Mouse (Mus musculus) thymus, postnatal 10 days (tissue): ENCODE results near the gene Apom.

Experiments
- DNase-seq, 2 experiments: peaks; one replicate each; pipeline ENCODE4 v3.0.0; 2021; ENCODE audit warnings: low spot score in 2 of 2

Gene Apom

GRCm38 (mm10) chr17:35158850-35159593, 27.2 kb upstream of the Apom start:
- DNase-seq: no peak

DNA sequence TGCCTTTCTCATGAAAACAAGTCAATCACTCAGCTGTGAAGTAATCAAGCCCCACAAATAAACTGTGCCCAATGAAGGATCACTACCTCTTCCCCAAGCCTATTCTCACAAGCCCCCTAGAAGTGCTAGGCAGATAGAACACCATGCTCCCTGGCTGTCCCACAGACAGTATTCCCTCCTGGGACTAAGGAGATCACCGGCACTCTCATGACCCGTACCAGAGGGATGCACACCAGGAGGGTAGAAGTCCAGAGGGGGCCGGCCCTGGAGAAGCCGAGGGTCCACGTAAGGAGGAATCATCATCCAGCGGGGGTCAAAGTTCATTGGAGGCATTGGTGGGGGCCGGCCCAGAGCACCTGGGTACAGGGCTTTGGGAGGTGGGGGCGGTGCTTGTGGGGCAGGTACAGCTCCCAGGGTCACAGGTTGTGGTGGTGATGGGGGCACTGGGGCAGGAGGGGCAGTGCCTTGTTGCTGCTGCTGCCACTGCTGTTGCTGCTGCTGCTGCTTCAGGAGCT, 25.9 kb upstream of the Apom start:
- DNase-seq: no peak

DNA sequence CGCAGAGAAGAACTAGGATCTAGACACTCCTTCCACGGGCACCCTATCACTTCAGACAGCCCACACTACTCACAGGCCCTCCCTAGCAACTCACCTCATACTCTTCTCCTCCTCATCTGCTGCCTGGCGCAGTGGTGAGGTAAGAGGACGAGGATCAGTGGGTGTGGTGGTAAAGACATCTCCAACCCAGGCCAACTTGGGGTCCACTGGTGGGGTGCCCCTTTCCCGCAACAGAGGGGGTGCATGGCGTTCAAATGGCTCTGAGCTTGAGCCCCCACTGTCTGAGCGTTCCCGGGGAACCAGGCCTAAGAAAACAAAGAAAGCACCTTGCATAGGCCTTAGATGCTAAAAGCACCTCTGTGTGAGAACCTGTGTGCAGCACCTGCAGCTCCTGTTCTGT, 25.4 kb upstream of the Apom start:
- DNase-seq: no peak

- DNase-seq: no peak
Observed at GRCm38 (mm10) chr17:35156461-35157200, 24.8 kb upstream of the Apom start.

GRCm38 (mm10) chr17:35155451-35155850, 23.6 kb upstream of the Apom start:
- no peak for DNase-seq

- DNase-seq: no peak
Observed at GRCm38 (mm10) chr17:35154616-35155015, 22.8 kb upstream of the Apom start.

DNA sequence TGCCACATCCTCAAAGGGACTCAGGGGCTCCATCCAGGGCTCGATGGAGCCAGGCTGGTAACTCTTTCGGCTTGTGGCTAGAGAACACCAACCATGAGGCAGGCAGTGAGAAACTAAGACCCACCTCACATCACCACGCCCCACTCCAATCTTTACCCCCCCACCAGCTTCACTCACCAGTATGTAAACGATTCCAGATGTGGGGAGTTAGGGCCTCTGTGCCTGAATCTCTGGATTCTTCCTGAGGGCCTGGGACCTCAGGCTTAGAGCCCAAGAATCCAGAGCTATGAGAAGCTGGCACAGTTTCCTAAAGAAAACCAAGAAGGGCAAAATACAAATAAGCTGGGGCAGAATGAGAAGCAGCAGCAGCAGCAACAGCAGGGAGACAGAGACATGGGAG, 22.1 kb upstream of the Apom start:
- no peak for DNase-seq

DNA sequence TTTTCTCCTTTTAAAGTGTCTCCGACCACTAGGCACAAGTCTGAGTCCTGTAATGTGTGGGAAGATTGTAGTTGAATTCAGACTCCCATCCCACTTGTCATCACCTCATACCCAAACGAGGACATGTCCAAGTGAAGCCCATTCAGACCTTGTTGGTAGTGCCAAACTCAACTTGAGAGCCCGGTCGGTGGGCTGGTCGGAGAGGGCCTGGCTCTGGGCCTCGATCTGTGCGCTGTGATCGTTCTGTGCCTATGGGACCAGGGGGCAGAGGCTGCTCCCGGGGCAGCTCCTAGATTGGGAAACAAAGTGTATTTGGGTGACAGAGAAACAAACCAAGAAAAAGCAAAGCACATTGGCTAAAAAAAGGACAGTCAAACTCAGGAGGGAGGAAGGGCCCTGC, 21.2 kb upstream of the Apom start:
- no peak for DNase-seq

DNA sequence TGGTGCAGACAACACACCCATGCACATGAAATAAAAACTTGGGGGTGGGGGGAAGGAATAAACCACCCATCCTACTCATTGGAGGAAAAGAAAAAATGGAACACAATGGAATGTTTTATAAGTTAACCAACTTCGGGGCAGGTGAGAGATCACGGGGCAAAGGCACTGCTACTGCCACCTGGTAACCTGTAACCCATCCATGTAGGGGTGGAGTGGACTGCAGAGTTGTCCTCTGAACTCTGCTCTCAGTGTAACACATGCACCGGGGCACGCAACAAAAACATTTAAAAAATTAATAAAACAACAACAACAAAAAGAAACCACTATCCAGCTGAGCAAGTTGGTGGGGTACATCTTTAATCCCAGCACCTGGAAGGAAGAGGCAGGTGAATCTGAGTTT, 20.3 kb upstream of the Apom start:
- no peak for DNase-seq

- no peak for DNase-seq
Observed at GRCm38 (mm10) chr17:35147922-35148639, 16.2 kb upstream of the Apom start.

GRCm38 (mm10) chr17:35147348-35147747, 15.5 kb upstream of the Apom start:
- no peak for DNase-seq

GRCm38 (mm10) chr17:35146139-35146538, 14.3 kb upstream of the Apom start:
- DNase-seq: no peak

GRCm38 (mm10) chr17:35141971-35142370, 10.1 kb upstream of the Apom start:
- DNase-seq: no peak

DNA sequence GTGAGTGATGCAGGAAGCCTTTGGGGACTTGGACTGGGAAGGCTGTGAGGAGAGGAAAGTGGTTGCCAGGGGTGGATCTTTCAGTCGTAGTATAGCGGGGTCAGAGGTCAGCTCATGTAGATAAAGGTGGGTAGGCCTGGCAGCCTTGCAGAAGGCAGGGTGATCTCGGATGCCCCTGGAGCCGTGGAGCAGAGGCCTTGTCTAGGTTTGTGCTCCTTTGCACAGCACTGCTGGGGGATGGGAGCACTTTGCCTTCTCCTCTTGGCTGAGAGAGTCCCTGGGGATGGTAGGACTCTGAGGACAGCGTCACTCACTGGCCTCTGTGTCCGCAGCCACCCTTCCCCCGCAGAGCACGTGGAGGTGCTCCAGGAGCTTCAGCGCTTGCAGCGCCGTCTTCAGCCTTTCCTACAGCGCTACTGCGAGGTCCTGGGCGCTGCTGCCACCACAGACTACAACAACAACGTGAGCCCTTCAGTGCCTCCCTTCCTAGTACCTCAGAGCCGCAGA, 8.7 kb upstream of the Apom start:
- DNase-seq: no peak

DNA sequence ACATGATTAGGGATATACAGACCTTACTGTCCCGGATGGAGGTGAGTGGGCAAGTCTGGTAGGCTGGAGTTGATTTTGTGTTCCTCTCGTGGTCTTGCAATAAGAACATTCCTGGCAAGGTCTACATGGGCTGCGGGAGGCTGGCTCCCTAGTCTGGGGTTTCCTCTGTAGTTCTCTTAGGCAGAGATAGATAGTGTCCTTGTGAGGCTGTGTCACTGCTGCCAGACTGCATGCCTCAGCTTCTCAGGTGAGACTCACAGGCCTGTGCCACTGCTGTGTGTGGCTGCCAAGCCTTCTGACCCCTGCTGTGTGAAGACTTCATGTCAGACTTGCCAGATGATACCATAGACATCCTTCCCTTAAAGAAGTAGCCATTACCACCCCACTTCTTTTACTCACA, 7.4 kb upstream of the Apom start:
- DNase-seq: no peak

- no peak for DNase-seq
Observed at GRCm38 (mm10) chr17:35135591-35136320, 3.9 kb upstream of the Apom start.

GRCm38 (mm10) chr17:35134801-35135590, 3.1 kb upstream of the Apom start, which contains the start of gene Bag6:
Gene Bag6, plus strand, starts transcription at chr17:35135178.
- peak; percentile 91 to 94 for DNase-seq

DNA sequence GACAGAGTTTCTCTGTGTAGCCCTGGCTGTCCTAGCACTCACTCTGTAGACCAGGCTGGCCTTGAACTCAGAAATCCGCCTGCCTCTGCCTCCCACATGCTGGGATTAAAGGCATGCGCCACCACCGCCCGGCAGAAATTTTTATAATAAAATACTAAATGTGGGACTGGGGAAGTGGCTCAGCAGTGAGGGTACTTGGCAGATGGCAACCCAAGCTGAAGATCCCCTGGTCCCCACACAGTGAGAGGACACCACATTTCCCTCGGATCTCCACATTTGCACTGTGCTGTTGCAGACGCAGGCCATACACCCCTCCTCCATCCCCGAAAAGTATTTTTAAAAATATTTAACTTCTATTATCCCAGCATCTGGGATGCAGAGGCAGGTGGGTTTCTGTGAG, 1.7 kb upstream of the Apom start:
- no peak for DNase-seq

GRCm38 (mm10) chr17:35132174-35132560, 317 bp upstream of the Apom start:
- DNase-seq: no peak

GRCm38 (mm10) chr17:35131038-35131437, 812 bp downstream of the Apom start:
- no peak for DNase-seq

DNA sequence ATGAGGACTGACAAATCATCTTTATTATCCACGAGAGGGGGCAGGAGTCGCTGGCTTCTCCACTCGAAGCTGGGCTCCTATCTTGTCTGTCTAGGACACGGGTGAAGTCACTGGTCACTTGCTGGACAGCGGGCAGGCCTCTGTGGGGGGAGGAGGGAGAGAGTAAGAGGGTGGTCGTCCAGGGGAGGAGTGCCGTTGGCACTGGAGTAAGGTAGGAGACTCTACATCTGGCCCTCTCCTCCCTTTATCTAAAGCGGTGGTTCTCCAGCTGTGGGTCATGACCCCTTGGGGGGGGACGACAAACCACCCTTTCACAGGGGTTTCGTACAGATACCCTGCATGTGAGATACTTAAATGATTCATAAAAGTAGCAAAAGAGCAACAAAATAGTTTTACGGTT, 2.9 kb downstream of the Apom start:
- no peak for DNase-seq
